Mouse (Mus musculus): ENCODE measurements around the gene Smad3. TPM values are rescaled to one million over a fixed set of nuclear protein-coding genes. Genes with fewer than 3 reads are reported as not detected.

Smad3 gene
- total and polyA plus RNA-seq, 2 experiments from 2014 or later, result 5.5 to 16.0 TPM

- H3K27ac ChIP-seq (ENCODE audit: low read depth, low read length), result no peak overlapping the region
- no peak for ATAC-seq
- H3K4me2 ChIP-seq (ENCODE audit: low read depth), result no peak overlapping the region
- H3K9me3 ChIP-seq (ENCODE audit: low read length), result no peaks in the 10 kb centered on the region
- H3K4me1 ChIP-seq (ENCODE audit: insufficient read depth), result no peaks in the 10 kb centered on the region
- DNase-seq, result no peak
- H3K27me3 ChIP-seq (ENCODE audit: insufficient read depth, low read length), result no peaks in the 10 kb centered on the region
- WGBS, result 20% methylated on average over 11 of the region's 11 CpGs
- peaks cover 34% of the 10 kb centered on the region for H3K36me3 ChIP-seq (ENCODE audit: insufficient read depth)
- no peak overlapping the region for H3K9ac ChIP-seq
- no peak for TF ChIP-seq CTCF (IDR thresholded peaks at IDR 0.05; ENCODE audit: low read depth)
- H3K4me3 ChIP-seq (ENCODE audit: low read depth, low read length), result no peak overlapping the region
Observed at GRCm38 (mm10) chr9:63632924-63633323, 124.9 kb downstream of the Smad3 start.

DNA sequence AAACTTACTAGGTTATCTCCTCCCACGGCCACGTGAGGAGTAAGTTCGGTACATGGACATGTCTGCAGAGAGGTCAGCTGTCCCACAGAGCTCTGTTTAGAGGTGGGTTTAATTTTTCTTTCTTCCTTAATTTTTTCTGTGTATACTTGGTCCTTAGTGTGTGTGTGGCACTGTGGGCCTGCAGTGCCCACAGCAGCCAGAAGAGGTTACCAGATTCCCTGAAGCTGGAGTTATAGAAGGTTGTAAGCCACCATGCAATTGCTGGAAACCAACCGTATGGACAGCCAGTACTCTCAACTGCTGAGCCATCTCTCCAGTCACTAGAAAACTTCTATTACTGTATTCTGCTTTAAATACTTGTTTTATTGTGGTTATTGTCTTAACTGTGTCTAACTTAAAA lies 125.7 kb downstream of the Smad3 start:
- Histone ChIP-seq H3K9ac (no peak overlapping the region), H3K27ac (ENCODE audit: low read depth, low read length) (no peak overlapping the region), H3K27me3 (ENCODE audit: insufficient read depth, low read length) (no peaks in the 10 kb centered on the region), H3K9me3 (ENCODE audit: low read length) (no peaks in the 10 kb centered on the region), H3K4me1 (ENCODE audit: insufficient read depth) (no peaks in the 10 kb centered on the region), H3K4me2 (ENCODE audit: low read depth) (no peak overlapping the region), H3K4me3 (ENCODE audit: low read depth, low read length) (no peak overlapping the region), H3K36me3 (ENCODE audit: insufficient read depth) (peaks cover 34% of the 10 kb centered on the region)
- DNase-seq (no peak), ATAC-seq (no peak)
- TF ChIP-seq CTCF (IDR thresholded peaks at IDR 0.05; ENCODE audit: low read depth), result peak; percentile 52
- WGBS, result 72% methylated on average over 4 of the region's 4 CpGs

DNA sequence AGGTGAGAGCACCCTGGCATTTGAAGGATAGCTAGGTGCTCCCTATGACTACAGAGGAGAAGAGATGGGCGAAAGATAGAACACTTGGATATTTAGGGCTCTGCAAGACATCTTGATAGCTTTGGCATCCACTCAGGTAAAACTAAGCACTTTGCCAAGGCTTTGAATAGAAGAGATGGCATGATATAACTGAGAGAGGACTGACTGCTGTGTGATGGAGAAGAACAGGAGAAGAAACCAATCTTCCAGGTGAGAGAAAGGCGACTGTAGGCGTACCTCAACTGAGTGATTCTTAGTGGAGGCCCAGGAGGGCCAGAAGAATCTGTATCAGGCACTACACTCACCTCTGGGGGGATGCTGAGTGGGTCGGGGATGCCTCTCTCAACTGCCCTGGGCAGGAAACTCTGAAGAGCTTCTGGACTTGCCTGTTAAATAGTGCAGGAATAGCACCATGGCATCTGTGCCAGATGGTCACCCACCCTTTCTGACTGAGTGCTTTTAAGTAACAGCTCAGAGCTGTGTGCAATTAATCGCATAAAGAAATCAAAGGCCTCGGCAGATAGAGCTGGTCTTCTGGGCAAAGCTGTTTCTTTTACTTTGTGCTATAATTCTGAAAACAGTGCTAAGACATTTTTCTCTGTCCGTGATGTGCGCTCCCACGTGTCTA lies 132.6 kb downstream of the Smad3 start:
- DNase-seq, result no peak
- no peaks in the 10 kb centered on the region for H3K9me3 ChIP-seq (ENCODE audit: low read length)
- TF ChIP-seq CTCF (IDR thresholded peaks at IDR 0.05; ENCODE audit: low read depth), result no peak
- no peak overlapping the region for H3K9ac ChIP-seq
- H3K36me3 ChIP-seq (ENCODE audit: insufficient read depth), result peaks cover 37% of the 10 kb centered on the region
- ATAC-seq, result no peak
- WGBS, result 77% methylated on average over 9 of the region's 9 CpGs
- no peak overlapping the region for H3K27ac ChIP-seq (ENCODE audit: low read depth, low read length)
- H3K4me2 ChIP-seq (ENCODE audit: low read depth), result no peak overlapping the region
- H3K4me3 ChIP-seq (ENCODE audit: low read depth, low read length), result no peak overlapping the region
- H3K27me3 ChIP-seq (ENCODE audit: insufficient read depth, low read length), result no peaks in the 10 kb centered on the region
- H3K4me1 ChIP-seq (ENCODE audit: insufficient read depth), result no peaks in the 10 kb centered on the region

DNA sequence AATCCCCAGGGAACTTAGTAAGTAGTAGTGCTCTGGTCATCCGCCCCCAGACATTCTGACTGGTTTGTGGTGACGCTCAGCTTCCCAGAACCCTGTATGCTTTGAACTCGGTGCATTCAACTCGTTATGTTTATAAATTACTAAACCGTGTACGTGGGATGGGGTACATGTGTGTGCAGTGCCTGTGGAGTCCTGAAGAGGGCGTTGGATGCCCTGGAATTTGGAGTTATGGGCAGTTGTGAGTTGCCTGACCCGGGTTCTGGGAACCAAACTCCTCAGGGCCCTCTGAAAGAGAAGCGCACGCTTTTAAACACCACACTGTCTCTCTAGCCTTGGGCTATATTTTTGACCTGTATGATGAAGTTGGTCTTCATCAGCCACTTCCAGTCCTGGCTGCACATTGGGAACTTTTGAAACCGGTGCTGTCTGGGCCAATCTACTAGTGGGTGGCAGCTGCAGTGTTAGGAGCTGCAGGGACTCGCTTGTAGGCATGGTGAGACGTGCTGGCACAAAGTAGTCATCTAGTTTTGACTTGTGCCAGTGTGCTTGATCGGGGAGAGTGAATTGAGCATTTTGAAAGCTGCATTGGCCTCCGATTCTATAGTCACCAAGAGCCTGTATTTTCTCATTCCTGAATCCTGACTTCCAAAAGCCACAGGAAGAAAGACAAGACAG lies 133.8 kb downstream of the Smad3 start:
- H3K9ac ChIP-seq, result no peak overlapping the region
- ATAC-seq (no peak), DNase-seq (no peak)
- no peaks in the 10 kb centered on the region for H3K4me1 ChIP-seq (ENCODE audit: insufficient read depth)
- no peaks in the 10 kb centered on the region for H3K27me3 ChIP-seq (ENCODE audit: insufficient read depth, low read length)
- H3K27ac ChIP-seq (ENCODE audit: low read depth, low read length), result no peak overlapping the region
- H3K9me3 ChIP-seq (ENCODE audit: low read length), result no peaks in the 10 kb centered on the region
- WGBS, result 69% methylated on average over 15 of the region's 15 CpGs
- H3K36me3 ChIP-seq (ENCODE audit: insufficient read depth), result peaks cover 37% of the 10 kb centered on the region
- TF ChIP-seq CTCF (IDR thresholded peaks at IDR 0.05; ENCODE audit: low read depth), result no peak
- H3K4me2 ChIP-seq (ENCODE audit: low read depth), result no peak overlapping the region
- no peak overlapping the region for H3K4me3 ChIP-seq (ENCODE audit: low read depth, low read length)

- Histone ChIP-seq H3K9ac (no peak overlapping the region), H3K4me2 (ENCODE audit: low read depth) (no peak overlapping the region), H3K9me3 (ENCODE audit: low read length) (no peaks in the 10 kb centered on the region), H3K36me3 (ENCODE audit: insufficient read depth) (peaks cover 24% of the 10 kb centered on the region), H3K4me1 (ENCODE audit: insufficient read depth) (no peaks in the 10 kb centered on the region), H3K27me3 (ENCODE audit: insufficient read depth, low read length) (no peaks in the 10 kb centered on the region), H3K27ac (ENCODE audit: low read depth, low read length) (no peak overlapping the region), H3K4me3 (ENCODE audit: low read depth, low read length) (no peak overlapping the region)
- no peak for TF ChIP-seq CTCF (IDR thresholded peaks at IDR 0.05; ENCODE audit: low read depth)
- DNase-seq (no peak), ATAC-seq (no peak)
- 90% methylated on average over 2 of the region's 2 CpGs for WGBS
Observed at GRCm38 (mm10) chr9:63617967-63618366, 139.8 kb downstream of the Smad3 start.

DNA sequence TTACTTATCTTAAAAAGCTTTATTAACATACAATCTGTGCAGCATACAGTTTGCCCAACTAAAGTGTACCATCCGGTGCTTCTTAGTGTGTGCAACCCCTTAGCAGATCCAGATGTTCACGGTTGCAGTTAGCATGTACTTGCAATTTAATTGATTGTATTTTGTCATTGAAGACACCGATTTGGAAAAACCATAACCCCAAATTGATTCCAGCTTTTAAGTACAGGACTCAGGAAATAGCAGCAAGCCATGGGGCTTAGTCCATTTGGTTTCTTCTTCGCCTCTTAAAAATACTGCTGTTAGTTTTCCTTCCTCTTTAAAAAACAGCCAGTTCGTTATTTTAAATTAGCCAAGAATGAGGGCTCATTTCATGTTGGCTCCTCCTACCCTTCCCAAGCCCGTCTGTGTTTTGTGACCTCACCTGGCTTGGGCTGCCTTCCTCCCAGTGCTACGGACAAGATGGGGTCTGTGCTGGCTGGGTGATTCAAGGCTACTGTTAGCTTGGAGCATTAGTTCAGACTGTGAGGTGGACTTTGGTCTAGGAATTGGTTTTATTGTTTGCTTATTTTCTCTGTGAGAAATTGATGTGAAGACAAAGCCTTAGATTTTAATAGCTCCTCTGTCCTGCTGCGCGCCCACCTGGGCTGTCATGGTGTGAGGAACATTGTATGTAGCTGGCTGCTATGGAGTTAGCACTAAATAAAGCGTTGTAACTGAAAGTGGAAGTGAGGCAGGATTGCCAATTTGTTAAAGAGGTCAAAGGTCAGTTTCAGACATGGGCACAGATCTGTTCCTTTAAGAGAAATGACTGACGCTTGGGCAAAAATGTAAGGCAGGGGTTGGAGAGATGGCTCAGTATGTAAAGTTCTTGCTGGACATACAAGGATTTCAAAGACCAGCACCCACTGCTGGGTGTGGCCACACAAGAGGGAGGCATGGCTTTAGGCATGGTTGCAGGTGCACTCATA lies 143.5 kb downstream of the Smad3 start:
- no peak for TF ChIP-seq CTCF (IDR thresholded peaks at IDR 0.05; ENCODE audit: low read depth)
- 72% methylated on average over 11 of the region's 11 CpGs for WGBS
- Histone ChIP-seq H3K9ac (no peak overlapping the region), H3K27me3 (ENCODE audit: insufficient read depth, low read length) (no peaks in the 10 kb centered on the region), H3K4me1 (ENCODE audit: insufficient read depth) (no peaks in the 10 kb centered on the region), H3K9me3 (ENCODE audit: low read length) (no peaks in the 10 kb centered on the region), H3K36me3 (ENCODE audit: insufficient read depth) (peaks cover 10% of the 10 kb centered on the region), H3K4me2 (ENCODE audit: low read depth) (no peak overlapping the region), H3K4me3 (ENCODE audit: low read depth, low read length) (no peak overlapping the region), H3K27ac (ENCODE audit: low read depth, low read length) (no peak overlapping the region)
- DNase-seq, result no peak
- ATAC-seq, result no peak
